ENCODE assay signal across 29 mouse cellular contexts in the genomic region with DNA sequence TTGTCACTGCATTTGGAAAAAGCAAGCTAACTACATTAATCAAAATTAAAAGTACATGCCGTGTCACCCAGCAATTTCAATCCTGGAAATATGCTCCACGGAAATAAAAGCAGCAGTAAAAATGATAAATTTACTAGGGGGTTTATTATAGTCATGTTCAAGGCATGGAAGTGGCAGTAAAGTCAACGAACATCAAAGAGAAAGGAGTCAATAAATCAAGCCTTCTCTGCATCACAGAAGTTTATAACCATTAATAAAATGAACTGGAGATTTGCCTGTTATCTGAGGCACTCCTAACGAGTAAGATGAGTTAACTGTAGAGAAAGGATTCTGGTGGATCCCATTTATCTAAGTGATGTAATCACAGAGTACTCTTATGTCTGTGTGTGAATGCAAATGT.
DNase-seq lines count a peak whose midpoint lies in the region; ATAC-seq and TF ChIP-seq lines count a peak whose summit lies in the region.
"Had no signal": no experiment of that assay in that cellular context is flagged by ENCODE, and none has a peak within 500 bp of the region (broad histone marks: within the 10 kb centered on the region; RNA-seq: fewer than 3 reads in every experiment).

No protein-coding gene starts in this region.

- no peaks in the 10 kb centered on the region for H3K36me3 ChIP-seq in kidney, postnatal 0 days (ENCODE audit: insufficient read depth, low read length)
- no peaks in the 10 kb centered on the region for H3K36me3 ChIP-seq in kidney, embryonic 14.5 days (ENCODE audit: control insufficient read depth, insufficient read depth, low read length)
- no peaks in the 10 kb centered on the region for H3K36me3 ChIP-seq in neural tube, embryonic 14.5 days (ENCODE audit: control insufficient read depth, insufficient read depth, low read length)
- no peaks in the 10 kb centered on the region for H3K36me3 ChIP-seq in neural tube, embryonic 15.5 days
- H3K36me3 ChIP-seq: embryonic facial prominence, embryonic 12.5 days; embryonic facial prominence, embryonic 15.5 days; G1E; heart, embryonic 12.5 days; heart, embryonic 15.5 days; hindbrain, embryonic 10.5 days; hindbrain, embryonic 13.5 days had no signal

- WGBS in kidney, postnatal 0 days, result 10% methylated on average over 4 of the region's 4 CpGs
- 15% methylated on average over 4 of the region's 4 CpGs for WGBS in kidney, embryonic 14.5 days
- WGBS in neural tube, embryonic 14.5 days, result 19% methylated on average over 4 of the region's 4 CpGs
- 21% methylated on average over 4 of the region's 4 CpGs for WGBS in neural tube, embryonic 15.5 days

- no peak for TF ChIP-seq CTCF in kidney, postnatal 0 days (IDR thresholded peaks at IDR 0.05; ENCODE audit: low read depth)

- DNase-seq in embryo, embryonic 11 days, result peak; percentile 18
- no peak for DNase-seq in embryo, embryonic 10 days (ENCODE audit: low spot score)
- DNase-seq in kidney, postnatal 0 days (ENCODE audit: low spot score), result peak; percentile 71
- DNase-seq: adrenal gland, postnatal 10 days; adrenal gland, postnatal 36 days; B cell, adult 2 months; cerebellum, adult 18-20 months; cerebellum, adult 9-10 months; cerebellum, postnatal 14 days; forebrain, postnatal 0 days; gastrocnemius, adult 2 months; gastrocnemius, postnatal 14 days; heart, adult 11 months; heart, postnatal 10 days; heart, postnatal 36 days had no signal

- H3K9ac ChIP-seq in kidney, postnatal 0 days (ENCODE audit: low read depth, low read length), result no peak overlapping the region
- no peak overlapping the region for H3K9ac ChIP-seq in kidney, embryonic 14.5 days (ENCODE audit: low read depth, low read length)
- no peak overlapping the region for H3K9ac ChIP-seq in neural tube, embryonic 14.5 days (replicated peaks; ENCODE audit: low read depth, low read length)
- no peak overlapping the region for H3K9ac ChIP-seq in neural tube, embryonic 15.5 days (replicated peaks)
- H3K9ac ChIP-seq: embryonic facial prominence, embryonic 12.5 days; embryonic facial prominence, embryonic 15.5 days; forebrain, postnatal 0 days; heart, embryonic 12.5 days; heart, embryonic 15.5 days; hindbrain, embryonic 13.5 days had no signal

- no peak overlapping the region for H3K4me3 ChIP-seq in kidney, postnatal 0 days (replicated peaks; ENCODE audit: low read depth, low read length)
- no peak overlapping the region for H3K4me3 ChIP-seq in kidney, embryonic 14.5 days (ENCODE audit: low read length)
- no peak overlapping the region for H3K4me3 ChIP-seq in neural tube, embryonic 14.5 days (ENCODE audit: low read depth, low read length)
- no peak overlapping the region for H3K4me3 ChIP-seq in neural tube, embryonic 15.5 days (replicated peaks)
- H3K4me3 ChIP-seq: embryonic facial prominence, embryonic 12.5 days; embryonic facial prominence, embryonic 15.5 days; gastrocnemius, adult 2 months; heart, embryonic 12.5 days; heart, embryonic 15.5 days; hindbrain, embryonic 10.5 days; hindbrain, embryonic 13.5 days had no signal

- ATAC-seq in kidney, postnatal 0 days (replicated peaks; ENCODE audit: low FRiP score, low read depth), result no peak
- no peak for ATAC-seq in kidney, embryonic 14.5 days (ENCODE audit: low FRiP score, low TSS enrichment)
- ATAC-seq in neural tube, embryonic 14.5 days (ENCODE audit: low read depth), result peak; percentile 74
- no peak for ATAC-seq in neural tube, embryonic 15.5 days (ENCODE audit: low FRiP score)
- ATAC-seq: forebrain, embryonic 14.5 days; forebrain, postnatal 0 days; hindbrain, embryonic 16.5 days; Patski had no signal

- H3K9me3 ChIP-seq in kidney, postnatal 0 days (replicated peaks; ENCODE audit: low read length), result no peaks in the 10 kb centered on the region
- H3K9me3 ChIP-seq in kidney, embryonic 14.5 days (ENCODE audit: control insufficient read depth, low read length), result no peaks in the 10 kb centered on the region
- no peaks in the 10 kb centered on the region for H3K9me3 ChIP-seq in neural tube, embryonic 14.5 days (ENCODE audit: control insufficient read depth, low read length)
- no peaks in the 10 kb centered on the region for H3K9me3 ChIP-seq in neural tube, embryonic 15.5 days (replicated peaks)
- H3K9me3 ChIP-seq: embryonic facial prominence, embryonic 12.5 days; embryonic facial prominence, embryonic 15.5 days; G1E; heart, embryonic 12.5 days; heart, embryonic 15.5 days; hindbrain, embryonic 10.5 days; hindbrain, embryonic 13.5 days had no signal

- H3K27me3 ChIP-seq in kidney, postnatal 0 days (ENCODE audit: insufficient read depth, low read length), result no peaks in the 10 kb centered on the region
- H3K27me3 ChIP-seq in kidney, embryonic 14.5 days (ENCODE audit: control insufficient read depth, insufficient read depth, low read length), result no peaks in the 10 kb centered on the region
- no peaks in the 10 kb centered on the region for H3K27me3 ChIP-seq in neural tube, embryonic 14.5 days (ENCODE audit: control insufficient read depth, insufficient read depth, low read length)
- no peaks in the 10 kb centered on the region for H3K27me3 ChIP-seq in neural tube, embryonic 15.5 days (replicated peaks)
- H3K27me3 ChIP-seq: CH12.LX; embryonic facial prominence, embryonic 12.5 days; embryonic facial prominence, embryonic 15.5 days; heart, embryonic 12.5 days; heart, embryonic 15.5 days; hindbrain, embryonic 13.5 days; Patski had no signal

- no peak overlapping the region for H3K4me2 ChIP-seq in kidney, postnatal 0 days (ENCODE audit: low read length)
- no peak overlapping the region for H3K4me2 ChIP-seq in kidney, embryonic 14.5 days (replicated peaks; ENCODE audit: low read depth, low read length)
- H3K4me2 ChIP-seq in neural tube, embryonic 14.5 days (ENCODE audit: low read depth, low read length), result no peak overlapping the region
- no peak overlapping the region for H3K4me2 ChIP-seq in neural tube, embryonic 15.5 days
- H3K4me2 ChIP-seq: embryonic facial prominence, embryonic 12.5 days; embryonic facial prominence, embryonic 15.5 days; heart, embryonic 12.5 days; heart, embryonic 15.5 days; hindbrain, embryonic 13.5 days had no signal

- no peaks in the 10 kb centered on the region for H3K4me1 ChIP-seq in kidney, postnatal 0 days (replicated peaks; ENCODE audit: insufficient read depth, low read length)
- H3K4me1 ChIP-seq in kidney, embryonic 14.5 days (ENCODE audit: control insufficient read depth, insufficient read depth, low read length), result 0 out of 2 replicates have a peak, but pooled peaks cover 3% of the 10 kb centered on the region
- H3K4me1 ChIP-seq in neural tube, embryonic 14.5 days (ENCODE audit: control insufficient read depth, insufficient read depth, low read length), result no peaks in the 10 kb centered on the region
- 0 out of 2 replicates have a peak, but pooled peaks cover 2% of the 10 kb centered on the region for H3K4me1 ChIP-seq in neural tube, embryonic 15.5 days
- H3K4me1 ChIP-seq: embryonic facial prominence, embryonic 12.5 days; embryonic facial prominence, embryonic 15.5 days; heart, embryonic 12.5 days; heart, embryonic 15.5 days; hindbrain, embryonic 10.5 days; hindbrain, embryonic 13.5 days had no signal

- no peak overlapping the region for H3K27ac ChIP-seq in kidney, postnatal 0 days
- H3K27ac ChIP-seq in kidney, embryonic 14.5 days (ENCODE audit: low read depth, low read length), result no peak overlapping the region
- H3K27ac ChIP-seq in neural tube, embryonic 14.5 days (ENCODE audit: low read depth, low read length), result no peak overlapping the region
- H3K27ac ChIP-seq in neural tube, embryonic 15.5 days (replicated peaks), result no peak overlapping the region
- H3K27ac ChIP-seq: embryonic facial prominence, embryonic 12.5 days; embryonic facial prominence, embryonic 15.5 days; gastrocnemius, adult 2 months; heart, embryonic 15.5 days; hindbrain, embryonic 10.5 days; hindbrain, embryonic 13.5 days had no signal
